Mouse (Mus musculus): ENCODE results near the gene Brinp2. TPM values are rescaled to one million over a fixed set of nuclear protein-coding genes. Genes with fewer than 3 reads are reported as not detected.

The Brinp2 gene
- under 1 TPM; 0.37 to 0.57 TPM for total RNA-seq (2021)
- long read RNA-seq, experiment 1 = 0 reads
- long read RNA-seq, experiment 2 = 0 reads

DNA sequence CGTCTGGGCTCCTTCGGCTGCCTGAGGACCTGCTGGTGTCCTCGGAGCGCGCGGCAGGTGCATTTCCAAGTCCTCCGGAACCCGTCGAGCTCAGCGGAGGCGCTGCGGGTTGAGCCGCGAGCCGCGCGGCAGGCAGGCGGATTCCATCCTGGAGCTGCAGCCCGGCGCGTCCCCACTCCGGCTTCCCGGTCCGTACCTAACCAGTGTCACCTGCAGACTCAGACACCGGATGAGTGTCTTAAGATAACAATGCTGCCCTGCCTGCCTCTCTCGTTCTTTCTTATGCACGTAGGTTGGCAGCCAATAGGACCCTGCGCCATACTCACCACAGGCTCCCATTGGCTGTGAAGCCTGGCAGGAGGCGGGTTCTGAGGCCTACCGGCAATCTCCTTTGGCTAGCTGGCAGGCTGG is at the start of gene Brinp2:
Brinp2 (minus strand) TSS at position 276 of the 411 bp plus-strand sequence.
- peak; percentile 21 to 54 for DNase-seq (ENCODE audit: low spot score in 2 of 2)

DNA sequence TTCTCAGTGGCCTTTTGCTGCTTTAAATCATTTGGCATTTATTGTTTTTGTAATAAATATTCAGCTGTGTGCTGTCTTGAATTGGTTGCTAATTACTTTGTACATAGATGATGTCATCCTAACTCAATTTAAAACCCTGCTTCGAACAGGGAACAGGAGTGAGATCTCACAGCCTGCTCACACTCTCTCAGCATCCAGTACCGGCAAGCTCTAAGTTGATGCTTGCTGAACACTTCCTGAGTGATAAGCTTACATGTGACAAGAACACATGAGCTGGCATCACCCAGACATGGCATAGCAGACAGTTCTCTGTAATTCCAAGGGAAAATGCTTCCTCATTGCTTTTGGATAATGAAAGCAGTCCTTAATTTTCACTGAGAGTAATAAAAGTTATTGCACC is 44.8 kb upstream of the Brinp2 start:
- DNase-seq (ENCODE audit: low spot score in 2 of 2) = no peak

DNA sequence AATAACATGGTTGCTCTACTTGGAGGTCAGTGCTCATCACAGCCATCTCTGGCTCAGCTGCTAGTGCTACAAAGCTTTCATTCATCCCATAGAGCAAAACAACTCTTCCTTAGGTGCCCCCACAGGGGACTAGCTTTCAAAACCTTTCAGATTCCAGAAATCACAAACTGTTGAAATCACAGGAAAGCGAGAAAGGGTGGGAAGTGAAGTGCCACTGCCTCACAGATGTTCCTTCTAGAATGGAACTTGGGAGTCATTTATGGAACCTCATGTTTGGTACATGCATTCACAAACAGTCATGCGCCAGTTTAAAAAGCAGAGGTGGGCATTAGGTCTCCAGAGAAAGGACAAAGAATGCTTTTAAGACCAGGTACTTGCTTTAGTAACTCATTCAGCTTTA is 40.9 kb upstream of the Brinp2 start:
- no peak for DNase-seq (ENCODE audit: low spot score in 2 of 2)

DNA sequence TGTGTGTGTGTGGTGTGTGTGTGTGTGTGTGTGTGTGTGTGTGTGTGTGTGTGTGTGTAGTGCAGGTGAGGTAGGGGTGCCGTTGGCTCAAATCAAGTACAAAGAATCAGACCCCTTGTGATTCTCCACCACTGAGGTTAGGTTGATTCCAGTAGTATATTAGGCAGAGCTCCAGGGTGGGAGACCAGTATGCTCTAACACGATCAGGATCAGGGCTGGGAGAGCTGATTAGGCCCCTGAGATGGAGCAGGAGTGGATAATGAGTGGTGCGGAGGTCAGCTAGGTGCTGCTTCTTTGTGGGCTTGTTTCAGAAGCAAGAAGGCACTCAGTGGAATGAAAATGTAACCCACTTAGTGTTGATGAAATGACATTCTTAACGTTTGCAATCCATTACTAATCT is 34.6 kb upstream of the Brinp2 start:
- DNase-seq (ENCODE audit: low spot score in 2 of 2) = no peak

DNA sequence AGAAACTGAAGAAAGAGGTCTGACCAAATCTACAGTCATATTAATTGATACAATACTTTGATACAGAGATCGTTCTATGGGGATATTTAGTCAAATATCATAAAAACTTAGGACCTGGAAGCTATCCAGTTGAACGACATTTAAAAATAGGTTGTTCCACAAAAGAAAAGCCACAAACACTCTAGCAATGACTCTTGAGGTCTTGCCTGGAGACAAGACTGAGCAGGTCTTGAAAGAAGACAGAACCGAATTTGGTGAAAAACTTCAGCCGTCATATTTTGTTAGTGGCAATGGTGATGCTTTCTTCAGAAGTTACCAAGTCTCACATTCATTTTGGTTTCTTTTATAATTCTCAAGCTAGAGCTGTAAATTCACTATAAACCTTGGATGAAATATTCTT is 32.9 kb upstream of the Brinp2 start:
- no peak for DNase-seq (ENCODE audit: low spot score in 2 of 2)

DNA sequence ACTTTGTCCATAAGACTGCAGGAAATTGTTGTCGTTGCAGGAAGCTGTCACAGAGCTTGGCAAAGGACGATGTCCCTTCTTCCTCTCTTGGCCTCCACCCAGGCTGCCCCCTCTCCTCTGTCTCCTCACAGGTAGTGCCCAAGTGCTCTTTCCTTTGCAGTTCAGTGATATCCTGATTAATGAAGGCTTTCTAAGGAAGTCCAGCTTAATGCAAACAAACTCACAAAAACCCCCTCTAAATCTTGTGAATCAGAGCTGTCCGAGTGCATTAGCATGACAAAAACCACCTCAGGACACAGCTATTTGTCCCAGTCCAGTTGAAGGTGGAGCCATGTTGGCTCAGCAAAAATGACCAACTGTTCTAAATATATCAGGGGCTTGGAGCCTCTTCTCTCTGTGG is 30.7 kb upstream of the Brinp2 start:
- DNase-seq (ENCODE audit: low spot score in 2 of 2) = no peak

DNA sequence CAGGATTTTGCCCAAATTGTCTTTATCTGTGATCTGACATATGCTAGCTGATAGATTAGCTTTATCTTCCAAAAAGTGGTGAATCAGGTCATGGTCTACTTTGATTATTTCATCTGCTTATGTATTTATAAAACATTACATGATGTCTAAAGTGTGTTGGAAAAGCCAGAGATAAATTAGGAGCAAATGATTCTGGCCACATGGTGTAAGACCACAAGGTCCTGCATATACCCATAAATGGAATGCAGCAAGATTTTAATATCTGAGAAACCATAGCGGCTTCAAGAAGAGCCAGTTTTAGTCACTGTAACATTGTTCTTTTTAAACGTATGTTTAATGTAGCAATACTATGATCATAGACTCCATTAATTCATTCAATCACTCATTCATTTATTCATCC is 29.2 kb upstream of the Brinp2 start:
- DNase-seq (ENCODE audit: low spot score in 2 of 2) = no peak

DNA sequence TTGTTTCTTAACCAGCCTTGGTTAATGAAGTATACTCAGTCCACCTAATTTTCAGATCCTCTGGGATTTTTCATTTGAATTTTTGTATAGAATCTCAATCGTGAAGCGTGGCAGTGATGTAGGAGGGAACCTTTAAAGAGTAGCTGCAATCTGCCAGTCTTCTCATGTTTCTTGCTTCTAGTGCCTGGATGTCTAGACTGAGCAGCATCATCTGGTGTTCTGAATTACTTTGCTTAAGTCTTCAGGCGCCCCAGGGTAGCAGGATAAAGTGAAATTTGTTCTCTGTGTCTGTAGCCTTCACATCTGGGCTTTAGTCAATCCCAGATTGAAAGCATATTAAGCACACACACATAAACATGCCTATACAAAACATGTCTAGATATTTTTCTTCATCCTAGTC is 27.1 kb upstream of the Brinp2 start:
- no peak for DNase-seq (ENCODE audit: low spot score in 2 of 2)

DNA sequence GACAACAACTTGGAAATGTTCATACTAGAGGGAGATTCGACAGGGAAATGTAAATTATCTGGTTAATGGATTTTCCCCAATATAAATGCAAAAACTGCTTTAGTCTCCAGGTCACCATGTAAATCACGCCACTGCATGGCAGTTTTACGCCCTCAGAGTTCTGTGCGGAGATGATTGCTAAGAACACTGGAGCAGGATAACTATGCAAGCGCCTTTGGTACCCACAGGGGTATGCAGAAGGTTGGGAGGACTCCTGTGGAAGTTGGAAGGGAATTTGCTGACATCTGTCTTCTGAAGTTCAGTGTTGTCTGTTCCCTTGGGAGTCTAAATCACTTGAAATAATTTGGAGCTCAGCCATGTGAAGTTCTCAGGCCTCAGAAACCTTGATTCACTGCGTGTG is 26.2 kb upstream of the Brinp2 start:
- DNase-seq (ENCODE audit: low spot score in 2 of 2) = no peak

DNA sequence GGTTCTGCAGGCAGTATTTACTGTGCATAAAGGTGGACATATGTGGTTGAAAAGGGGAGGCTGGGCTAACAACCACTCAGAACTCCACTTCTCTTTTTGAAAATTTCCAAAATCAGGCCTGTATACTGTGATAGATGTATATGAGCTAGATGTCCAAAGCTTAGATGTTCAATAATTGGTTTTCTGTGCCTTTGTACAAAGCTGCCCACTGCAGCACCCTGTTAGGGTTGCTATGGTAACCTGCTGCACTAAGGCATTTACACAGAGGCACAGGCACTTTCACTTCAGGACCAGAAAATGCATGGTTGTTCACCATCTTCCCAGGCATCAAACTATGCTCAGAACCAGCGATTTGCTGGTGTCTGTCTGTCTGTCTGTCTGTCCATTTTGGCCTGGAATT is 8.3 kb upstream of the Brinp2 start:
- no peak for DNase-seq (ENCODE audit: low spot score in 2 of 2)

DNA sequence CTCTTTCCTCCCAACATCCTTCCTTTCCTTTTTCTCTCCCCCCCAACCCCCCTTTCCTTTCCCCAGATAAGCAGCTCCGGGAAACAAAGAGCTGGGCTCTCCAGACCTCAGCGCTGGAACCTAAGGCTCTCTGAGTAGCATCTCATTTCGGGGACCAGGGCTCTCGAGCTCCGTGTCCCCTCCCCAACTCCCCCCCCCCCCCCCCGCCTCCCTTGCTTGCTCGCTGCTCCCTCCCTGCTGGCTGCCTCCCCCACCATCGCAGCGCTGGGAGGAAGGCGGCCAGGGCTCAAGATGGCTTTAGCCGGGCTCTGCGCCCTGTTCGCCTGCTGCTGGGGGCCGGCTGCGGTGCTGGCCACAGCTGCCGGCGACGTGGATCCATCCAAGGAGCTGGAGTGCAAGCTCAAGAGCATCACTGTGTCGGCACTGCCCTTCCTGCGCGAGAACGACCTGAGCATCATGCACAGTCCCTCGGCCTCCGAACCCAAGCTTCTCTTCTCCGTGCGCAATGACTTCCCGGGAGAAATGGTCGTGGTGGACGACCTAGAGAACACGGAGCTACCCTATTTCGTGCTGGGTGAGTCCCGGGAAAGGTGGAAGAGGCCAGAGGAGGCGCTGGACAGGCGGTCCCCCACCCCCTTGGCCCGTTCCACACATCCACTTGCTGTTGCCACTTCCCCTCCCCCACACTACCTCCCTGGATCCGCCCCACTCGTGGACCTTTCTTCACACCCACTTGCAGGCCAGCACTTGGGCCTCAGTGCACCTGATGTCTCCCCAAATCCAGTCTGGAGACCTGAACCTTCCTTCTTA is 6.4 kb upstream of the Brinp2 start:
- DNase-seq (ENCODE audit: low spot score in 2 of 2) = no peak

DNA sequence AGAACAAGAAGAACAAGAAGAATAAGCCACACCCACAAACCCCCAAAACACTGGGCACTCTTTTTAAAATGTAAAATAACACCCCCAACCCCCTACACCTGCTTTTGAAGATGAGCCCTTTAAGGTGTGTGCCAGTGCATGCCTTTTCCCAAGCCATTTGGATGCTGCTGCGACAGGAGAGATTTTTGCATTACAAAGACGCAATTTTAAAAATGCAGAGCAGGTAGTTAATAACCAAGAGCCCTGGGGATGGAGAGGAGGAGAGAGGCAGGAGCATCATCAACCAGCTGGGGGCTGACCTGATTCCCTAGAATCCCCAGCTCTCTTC is 5.8 kb upstream of the Brinp2 start, which contains the start of gene Astn1:
Astn1 (plus strand) TSS at position 310 of the 328 bp plus-strand sequence.
- DNase-seq (ENCODE audit: low spot score in 2 of 2) = no peak

DNA sequence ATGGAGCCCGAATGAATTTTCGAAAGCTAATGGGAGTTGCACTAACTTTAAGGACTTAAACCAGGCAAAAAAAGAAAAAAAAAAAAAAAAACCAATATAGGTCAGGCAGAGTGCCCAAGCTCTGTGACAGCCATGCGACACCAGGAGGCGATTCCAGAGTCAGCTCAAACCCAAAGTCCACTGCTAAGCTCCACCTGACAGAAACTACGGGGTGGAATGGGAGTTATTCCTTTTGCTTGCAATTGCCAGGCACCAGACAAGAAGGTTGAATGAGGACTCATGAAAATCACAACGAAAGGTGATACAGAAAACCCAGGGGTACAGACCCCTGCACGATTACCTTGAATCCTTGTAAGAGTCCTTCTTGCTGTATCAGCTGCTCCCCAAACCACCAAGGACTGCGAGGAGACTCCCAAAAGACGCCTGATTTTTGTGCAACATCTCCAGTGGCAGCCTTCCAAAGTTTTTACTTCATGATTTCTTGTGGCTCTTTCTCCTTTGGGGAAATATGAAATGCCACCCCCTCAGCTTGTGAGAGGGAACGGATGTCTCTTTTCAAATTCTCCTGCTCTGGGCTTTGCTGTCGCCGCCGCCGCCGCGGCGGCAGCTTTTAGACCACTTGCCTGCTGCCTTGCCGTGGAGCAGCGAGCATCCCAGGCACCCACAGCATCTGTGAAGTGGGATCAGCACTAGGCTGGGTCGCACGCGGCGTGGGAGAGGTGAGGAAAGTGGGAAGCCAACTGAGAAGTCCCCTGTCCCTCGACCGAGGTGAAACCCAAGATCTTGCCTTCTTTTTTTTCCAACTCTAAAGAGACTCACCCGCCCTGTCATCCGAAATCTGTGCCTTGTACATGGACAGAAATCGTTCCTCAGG is 712 bp downstream of the Brinp2 start:
- no peak for DNase-seq (ENCODE audit: low spot score in 2 of 2)

DNA sequence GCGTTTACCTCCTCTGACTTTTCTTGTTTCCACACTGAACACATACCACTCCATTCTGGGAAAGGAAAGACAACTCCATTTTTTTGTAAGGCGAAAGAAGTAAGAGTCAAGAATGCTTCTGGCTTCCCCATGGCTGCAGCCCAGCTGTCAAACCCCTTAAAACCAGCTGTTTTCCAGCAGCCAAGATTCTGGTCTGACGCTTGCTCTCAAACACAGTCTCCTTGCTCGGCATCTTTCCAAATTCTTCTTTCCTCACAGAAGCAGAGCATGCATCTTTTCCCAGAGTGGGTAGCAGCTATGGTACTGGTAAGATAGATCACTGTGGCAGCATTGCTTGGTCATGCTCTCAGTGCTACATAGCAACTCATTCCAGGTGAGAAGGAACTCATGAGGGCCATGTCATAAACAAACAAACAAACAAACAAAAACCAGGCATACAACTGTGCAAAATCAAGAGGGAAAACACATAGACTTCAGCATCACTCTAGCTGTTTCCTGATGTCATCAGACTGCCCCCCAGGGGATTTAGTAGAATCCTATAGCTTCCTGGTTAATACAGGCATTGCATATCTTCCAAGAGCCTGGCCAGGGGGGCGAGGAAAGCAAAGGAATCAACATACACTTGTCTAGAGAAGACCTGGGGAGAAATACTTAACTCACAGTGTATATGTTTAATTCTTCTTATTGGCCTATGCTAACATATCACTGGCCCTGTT is 2.3 kb downstream of the Brinp2 start:
- DNase-seq (ENCODE audit: low spot score in 2 of 2) = no peak

DNA sequence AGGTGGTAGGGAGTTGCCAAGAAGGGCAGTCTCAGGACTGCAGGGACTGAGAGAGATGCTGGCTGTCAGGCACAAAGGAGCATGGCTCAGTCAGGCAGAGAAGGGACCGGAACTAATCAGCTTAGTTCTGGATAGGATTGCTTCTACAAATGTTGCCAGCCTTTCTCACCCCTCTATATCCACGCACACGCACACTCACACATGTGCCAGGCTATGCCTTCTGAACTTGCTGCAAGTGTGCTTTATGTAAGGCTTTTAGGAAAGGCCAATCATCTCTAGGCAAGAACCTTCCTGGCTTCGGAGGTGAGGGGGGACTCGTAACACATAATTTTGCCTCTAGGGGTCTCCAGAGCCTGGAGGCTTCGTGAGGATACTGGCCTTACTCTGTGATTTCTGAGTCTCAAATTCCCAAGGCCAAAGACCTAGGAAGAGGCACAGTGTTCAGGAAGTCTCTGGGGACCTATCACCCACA is 12.8 kb downstream of the Brinp2 start:
- DNase-seq (ENCODE audit: low spot score in 2 of 2) = no peak

DNA sequence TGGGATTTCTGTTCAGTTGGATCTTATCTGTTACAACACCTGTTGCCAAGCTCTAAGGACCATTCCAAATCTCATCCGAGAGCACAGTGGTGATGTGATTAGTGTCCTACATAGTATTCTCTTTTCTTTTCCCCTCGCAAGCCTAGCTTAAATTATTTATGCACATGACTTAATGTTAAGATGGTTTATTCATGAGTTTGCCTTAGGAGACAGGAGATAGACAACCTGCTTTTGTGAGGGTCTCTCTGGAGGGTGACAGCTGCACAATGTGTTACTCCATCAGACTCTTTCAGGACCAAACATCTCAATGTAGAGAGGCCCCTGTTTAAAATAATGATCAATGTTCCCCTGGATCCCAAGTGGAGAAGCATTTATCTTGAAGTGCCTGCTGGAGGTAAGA is 27.3 kb downstream of the Brinp2 start:
- no peak for DNase-seq (ENCODE audit: low spot score in 2 of 2)

DNA sequence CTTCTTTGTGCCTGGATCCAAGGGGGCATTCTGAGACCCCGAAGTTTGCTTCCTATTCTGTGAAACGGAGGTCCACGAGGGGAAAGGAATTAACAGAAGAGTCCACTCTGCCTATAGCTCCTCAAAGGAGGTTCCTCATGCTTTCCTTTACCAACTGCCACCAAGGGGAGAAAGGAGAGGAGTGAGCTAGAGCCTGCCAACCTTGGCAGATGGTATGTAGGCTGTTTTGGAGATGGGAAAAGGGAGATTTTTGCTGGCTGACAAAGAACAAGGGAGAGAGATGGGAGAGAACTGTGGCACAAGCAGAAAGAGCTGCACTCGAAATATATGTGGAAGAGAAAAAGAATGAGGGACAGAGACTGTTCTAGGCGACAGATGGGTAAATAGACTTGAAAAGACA is 28.0 kb downstream of the Brinp2 start:
- no peak for DNase-seq (ENCODE audit: low spot score in 2 of 2)

DNA sequence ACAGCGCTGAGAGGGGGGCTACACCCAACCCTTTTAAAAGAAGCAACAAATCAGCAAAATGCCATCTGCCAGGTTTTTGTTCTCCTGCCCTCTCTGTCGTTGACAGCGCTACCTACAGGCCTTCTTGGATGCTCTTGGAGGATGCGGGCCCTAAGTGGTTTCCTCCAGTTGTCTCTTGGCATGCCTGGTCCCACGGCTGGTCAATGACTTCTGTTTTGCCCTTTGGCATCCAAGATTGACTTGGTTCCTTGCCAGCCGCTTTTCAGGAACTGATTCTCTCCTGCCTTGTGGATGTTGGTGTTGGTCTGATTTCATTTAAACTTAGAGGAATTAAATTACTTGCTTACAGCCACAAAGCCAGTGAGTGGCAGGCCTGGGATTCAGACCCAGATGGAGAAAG is 32.8 kb downstream of the Brinp2 start:
- no peak for DNase-seq (ENCODE audit: low spot score in 2 of 2)

DNA sequence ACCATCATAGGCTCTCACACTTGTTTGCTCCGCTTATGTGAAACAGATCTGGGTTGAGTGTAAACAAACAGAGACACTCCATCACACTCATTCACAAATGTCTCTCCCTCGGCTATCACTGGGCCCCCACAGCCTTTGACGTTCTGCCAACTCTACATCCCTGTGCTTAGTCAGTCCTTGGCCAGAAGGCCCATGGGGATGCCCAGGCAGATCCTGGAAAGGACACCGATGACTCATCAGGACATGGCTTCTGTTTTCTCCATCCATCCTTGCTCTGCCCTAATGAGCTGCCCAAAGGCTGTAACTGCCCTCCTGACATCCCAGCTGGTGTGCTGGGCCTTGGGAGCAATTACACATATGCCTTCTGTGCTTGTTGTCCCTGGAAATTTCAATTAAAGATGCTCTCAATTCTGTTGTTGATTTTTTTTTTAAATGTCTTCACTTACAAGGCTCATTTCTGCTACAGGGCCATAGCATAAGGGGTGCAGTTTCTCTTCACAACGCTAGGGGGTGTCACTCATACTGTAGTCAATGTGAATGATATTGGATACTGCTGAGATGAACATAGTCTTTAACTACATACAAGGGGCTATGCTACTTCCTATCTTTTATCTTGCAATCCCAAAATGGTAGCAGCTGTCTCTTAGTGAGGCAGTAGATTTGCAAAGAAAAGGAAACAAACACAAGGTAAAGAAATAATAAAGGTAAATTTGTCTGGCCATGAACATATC is 45.5 kb downstream of the Brinp2 start:
- DNase-seq (ENCODE audit: low spot score in 2 of 2) = peak in 1 of 2 experiments; percentile 11

DNA sequence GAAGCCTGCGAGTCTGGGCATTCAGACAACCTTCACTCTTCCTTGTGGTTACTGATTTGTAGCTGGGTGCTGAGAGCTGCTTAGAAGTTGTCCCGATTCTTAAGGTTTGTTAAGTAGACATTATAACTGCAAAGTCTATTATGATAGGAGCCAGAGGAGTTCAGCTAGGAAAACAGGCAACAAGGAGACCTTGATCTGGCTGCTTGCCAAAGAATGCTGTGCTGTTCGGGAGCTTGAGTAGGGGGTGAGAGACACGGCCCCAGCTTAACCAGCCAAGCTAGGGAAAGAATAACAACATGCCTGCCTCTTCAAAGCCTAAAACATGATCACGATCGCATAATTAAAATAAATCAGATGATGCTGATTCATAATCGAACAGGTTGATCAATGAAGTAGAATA is 59.1 kb downstream of the Brinp2 start:
- no peak for DNase-seq (ENCODE audit: low spot score in 2 of 2)
